Mouse (Mus musculus) gonadal fat pad, adult 2 months (tissue): ENCODE measurements around the gene Capn15. TPM values are rescaled to one million over a fixed set of nuclear protein-coding genes. Genes with fewer than 3 reads are reported as not detected.

ENCODE experiments used
- DNase-seq: peaks from one replicate; pipeline ENCODE4 v3.0.0-alpha.2; 2012; ENCODE audit warnings: low read depth
- polyA plus RNA-seq: library from polyadenylated mRNA; depleted of rRNA; stranded (reverse); fragments of >200 nt; gene quantifications from 2 replicates; pipeline ENCODE4 v1.2.3, GENCODE M21; 2012; rRNA removed

Gene Capn15
- polyA plus RNA-seq, 1 experiment = 27.6 TPM

GRCm38 (mm10) chr17:25919786-25920642 is 65.6 kb downstream of the Capn15 start:
- DNase-seq = peak; percentile 100

GRCm38 (mm10) chr17:25919144-25919785 is 66.3 kb downstream of the Capn15 start, which contains the start of gene Rab40c:
Rab40c (minus strand) TSS chr17:25919727.
- no peak for DNase-seq

GRCm38 (mm10) chr17:25918037-25918750 is 67.4 kb downstream of the Capn15 start:
- DNase-seq = no peak

- no peak for DNase-seq
These were observed 68.5 kb downstream of the Capn15 start for GRCm38 (mm10) chr17:25916931-25917647.

- no peak for DNase-seq
These were observed 71.3 kb downstream of the Capn15 start for GRCm38 (mm10) chr17:25914295-25914694.

- no peak for DNase-seq
These were observed 71.7 kb downstream of the Capn15 start for GRCm38 (mm10) chr17:25913877-25914275.

- DNase-seq = no peak
These were observed 72.3 kb downstream of the Capn15 start for GRCm38 (mm10) chr17:25913186-25913876.

GRCm38 (mm10) chr17:25911816-25912215 is 73.8 kb downstream of the Capn15 start:
- DNase-seq = no peak

Other genes starting within 250 kb of the Capn15 start
- 0.36 and 0.38 TPM in 2 replicates for gene Mslnl, start 249.8 kb downstream of the Capn15 start, polyA plus RNA-seq
- gene Msln, start 231.4 kb downstream of the Capn15 start, polyA plus RNA-seq = 17.7 and 34.7 TPM in 2 replicates
- 19.1 and 23.9 TPM in 2 replicates for gene Narfl, start 212.0 kb downstream of the Capn15 start, polyA plus RNA-seq
- 45.8 and 47.3 TPM in 2 replicates for gene Haghl, start 200.1 kb downstream of the Capn15 start, polyA plus RNA-seq
- gene Ccdc78, start 199.2 kb downstream of the Capn15 start, polyA plus RNA-seq = 0.29 and 0.30 TPM in 2 replicates
- 105 and 133 TPM in 2 replicates for gene Fam173a, start 192.9 kb downstream of the Capn15 start, polyA plus RNA-seq
- 0.23 TPM in 1 of 2 replicates, not detected in the other for gene AC134908.4, start 190.1 kb downstream of the Capn15 start, polyA plus RNA-seq
- 22.2 and 31.4 TPM in 2 replicates for gene Metrn, start 188.7 kb downstream of the Capn15 start, polyA plus RNA-seq
- 0.58 and 0.81 TPM in 2 replicates for gene Fbxl16, start 176.7 kb downstream of the Capn15 start, polyA plus RNA-seq
- gene Wdr24, start 162.2 kb downstream of the Capn15 start, polyA plus RNA-seq = 32.1 and 36.4 TPM in 2 replicates
- 91.2 and 94.5 TPM in 2 replicates for gene Jmjd8, start 156.9 kb downstream of the Capn15 start, polyA plus RNA-seq
- gene Stub1, start 152.4 kb downstream of the Capn15 start, polyA plus RNA-seq = 219 and 228 TPM in 2 replicates
- gene Rhbdl1, start 148.5 kb downstream of the Capn15 start, polyA plus RNA-seq = 129 and 138 TPM in 2 replicates
- gene Gm20683, start 144.0 kb downstream of the Capn15 start, polyA plus RNA-seq = 47.4 and 55.8 TPM in 2 replicates
- 54.0 and 60.0 TPM in 2 replicates for gene Rhot2, start 140.9 kb downstream of the Capn15 start, polyA plus RNA-seq
- 27.1 and 35.9 TPM in 2 replicates for gene Wdr90, start 124.3 kb downstream of the Capn15 start, polyA plus RNA-seq
- 58.8 and 61.7 TPM in 2 replicates for gene Mcrip2, start 117.0 kb downstream of the Capn15 start, polyA plus RNA-seq
- 89.7 and 105 TPM in 2 replicates for gene Mettl26, start 110.7 kb downstream of the Capn15 start, polyA plus RNA-seq
- gene Wfikkn1, start 104.9 kb downstream of the Capn15 start, polyA plus RNA-seq = 0.95 and 1.1 TPM in 2 replicates
- gene Rab40c, start 66.1 kb downstream of the Capn15 start, polyA plus RNA-seq = 49.5 and 51.3 TPM in 2 replicates
- gene Pigq, start 40.9 kb downstream of the Capn15 start, polyA plus RNA-seq = 122 and 144 TPM in 2 replicates
- 7.0 and 12.9 TPM in 2 replicates for gene Nhlrc4, start 40.8 kb downstream of the Capn15 start, polyA plus RNA-seq
- gene A930017K11Rik, start 33.2 kb downstream of the Capn15 start, polyA plus RNA-seq = 2.4 TPM in 2 replicates
- 29.9 and 35.0 TPM in 2 replicates for gene Rab11fip3, start 83.8 kb upstream of the Capn15 start, polyA plus RNA-seq
- 24.3 and 24.4 TPM in 2 replicates for gene Decr2, start 104.5 kb upstream of the Capn15 start, polyA plus RNA-seq
- 7.2 and 9.4 TPM in 2 replicates for gene Nme4, start 109.8 kb upstream of the Capn15 start, polyA plus RNA-seq
- 65.0 and 70.0 TPM in 2 replicates for gene Tmem8, start 127.5 kb upstream of the Capn15 start, polyA plus RNA-seq
- gene Mrpl28, start 137.7 kb upstream of the Capn15 start, polyA plus RNA-seq = 75.3 and 86.7 TPM in 2 replicates
- 16.8 and 19.5 TPM in 2 replicates for gene Axin1, start 152.9 kb upstream of the Capn15 start, polyA plus RNA-seq
- gene Pdia2, start 213.3 kb upstream of the Capn15 start, polyA plus RNA-seq = 0.15 TPM in 1 of 2 replicates, not detected in the other
- 27.1 and 28.9 TPM in 2 replicates for gene Rgs11, start 217.2 kb upstream of the Capn15 start, polyA plus RNA-seq
- 3.2 and 3.3 TPM in 2 replicates for gene Arhgdig, start 222.0 kb upstream of the Capn15 start, polyA plus RNA-seq